Mouse (Mus musculus) heart, postnatal 14 days (tissue): Measurements from ENCODE around the gene Fastkd2. TPM values are rescaled to one million over a fixed set of nuclear protein-coding genes. Genes with fewer than 3 reads are reported as not detected.

Experiments used
- total RNA-seq, 2 experiments: library from RNA; stranded (reverse); gene quantifications; 2 replicates each; pipeline ENCODE4 v1.2.3; 2021

Fastkd2 gene
- total RNA-seq, 2 experiments from 2014 or later, result 25.4 to 27.3 TPM

Other genes starting within 250 kb of the Fastkd2 start
- gene Gm39653, start 114.6 kb upstream of the Fastkd2 start, total RNA-seq, result not detected
- not detected for gene Dytn, start 43.7 kb upstream of the Fastkd2 start, total RNA-seq
- gene Mdh1b, start 296 bp upstream of the Fastkd2 start, total RNA-seq, result not detected
- not detected for gene 4933402D24Rik, start 38.7 kb downstream of the Fastkd2 start, total RNA-seq